Mouse (Mus musculus) bone marrow macrophage, adult 2 months (primary cell): ENCODE results near the gene Foxo6.

Experiments
- CTCF ChIP-seq: IDR thresholded peaks from 2 replicates; pipeline ENCODE4 v1.5.1; 2012; ENCODE audit warnings: low read depth, mild to moderate bottlenecking, low read length, moderate library complexity
- POLR2A ChIP-seq: IDR thresholded peaks from 2 replicates; pipeline ENCODE4 v1.6.1; 2012; ENCODE audit warnings: mild to moderate bottlenecking, low read depth, low read length, borderline replicate concordance

GRCm38 (mm10) chr4:120268214-120269061 lies 18.7 kb downstream of the Foxo6 start:
- no peak for TF ChIP-seq CTCF
- no peak for TF ChIP-seq POLR2A
